Mouse (Mus musculus) hematopoietic stem cell, adult 5-6 weeks (primary cell): Measurements from ENCODE around the gene Ntn3. TPM values are rescaled to one million over a fixed set of nuclear protein-coding genes. Genes with fewer than 3 reads are reported as not detected.

ENCODE experiments used
- ATAC-seq, 2 experiments: fragments of 125-278 bp in 1 of 2; replicated peaks in 1 of 2; 2 replicates each; pipeline ENCODE4 v1.8.0; 2016 to 2017; ENCODE audit warnings: inconsistent platforms in 2 of 2, mild to moderate bottlenecking in 2 of 2, moderate number of reproducible peaks in 2 of 2, low read depth in 1 of 2, moderate TSS enrichment in 1 of 2; ENCODE audit not compliant: low FRiP score in 2 of 2, poor library complexity in 2 of 2, severe bottlenecking in 2 of 2, insufficient read depth in 1 of 2, low TSS enrichment in 1 of 2
- total RNA-seq: library from RNA; stranded (forward); fragments of 172-1452, 232-1000 nt; gene quantifications from 2 replicates; pipeline ENCODE4 v1.2.3, GENCODE M21; 2017

The Ntn3 gene
- total RNA-seq, 1 experiment from 2014 or later = 0.20 TPM

DNA sequence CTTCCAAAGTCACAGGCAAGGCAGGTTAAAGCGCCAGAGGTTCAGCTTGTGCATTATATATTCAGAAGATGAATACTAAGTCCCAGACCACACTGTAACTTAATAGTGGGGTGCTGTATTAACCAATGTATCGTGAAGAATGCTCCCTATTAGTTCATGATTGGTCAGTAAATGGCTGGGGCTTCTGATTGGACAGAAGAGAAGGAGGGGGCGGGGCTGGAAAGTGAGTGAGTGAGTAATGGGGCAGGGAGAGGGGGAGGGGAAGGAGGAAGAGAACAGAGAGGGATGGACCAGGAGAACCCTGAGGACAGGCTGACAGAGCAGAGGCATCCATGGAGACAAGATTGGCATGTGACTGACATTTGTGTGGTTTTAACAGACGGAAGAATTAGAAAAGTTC, 7.5 kb upstream of the Ntn3 start:
- no peak for ATAC-seq

DNA sequence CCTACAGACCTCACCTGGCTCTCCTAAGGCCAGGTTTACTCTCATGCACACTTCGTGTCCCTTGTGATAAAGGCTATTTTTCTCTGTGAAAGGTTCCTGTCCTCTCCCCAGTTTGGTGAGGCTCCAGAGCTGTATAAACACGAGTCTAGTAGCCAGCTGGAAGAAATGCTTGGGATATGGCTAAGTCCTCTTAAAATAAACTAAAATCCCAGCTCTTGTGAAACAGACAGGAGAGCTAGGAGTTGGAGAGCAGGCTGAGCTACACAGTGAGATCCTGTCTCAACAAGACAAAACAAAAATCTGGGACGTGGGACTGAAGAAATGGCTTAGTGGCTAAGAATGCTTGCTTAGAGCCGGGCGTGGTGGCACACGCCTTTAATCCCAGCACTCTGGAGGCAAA, 3.9 kb upstream of the Ntn3 start:
- no peak for ATAC-seq

DNA sequence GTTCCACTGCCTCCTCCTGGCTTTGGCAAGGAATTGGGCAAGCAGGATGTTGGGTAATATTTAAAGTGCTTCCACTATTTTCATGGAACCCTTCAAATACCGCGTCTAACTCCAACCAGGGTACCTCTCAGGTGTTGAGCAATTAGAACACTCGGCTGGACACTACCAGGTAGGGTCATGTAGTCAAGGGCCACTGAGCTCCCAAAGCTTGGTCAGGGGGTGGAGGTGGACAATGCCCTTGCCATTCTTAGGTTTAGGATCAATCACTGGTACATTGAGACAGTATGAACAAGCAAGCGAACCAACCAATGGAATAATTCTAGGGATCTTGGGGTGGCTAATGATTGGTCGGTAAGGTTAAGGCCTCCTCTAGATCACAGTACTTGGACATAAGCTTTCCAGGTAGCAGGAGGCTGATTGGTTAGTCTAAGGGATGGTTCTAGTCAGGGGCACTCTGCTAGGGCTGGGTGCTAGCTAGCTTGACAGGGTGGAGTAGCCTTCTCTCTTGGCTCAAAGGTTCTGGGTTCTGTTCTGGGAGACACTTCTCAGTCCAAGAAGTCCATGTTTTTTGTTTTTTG, 3.2 kb upstream of the Ntn3 start:
- no peak for ATAC-seq

DNA sequence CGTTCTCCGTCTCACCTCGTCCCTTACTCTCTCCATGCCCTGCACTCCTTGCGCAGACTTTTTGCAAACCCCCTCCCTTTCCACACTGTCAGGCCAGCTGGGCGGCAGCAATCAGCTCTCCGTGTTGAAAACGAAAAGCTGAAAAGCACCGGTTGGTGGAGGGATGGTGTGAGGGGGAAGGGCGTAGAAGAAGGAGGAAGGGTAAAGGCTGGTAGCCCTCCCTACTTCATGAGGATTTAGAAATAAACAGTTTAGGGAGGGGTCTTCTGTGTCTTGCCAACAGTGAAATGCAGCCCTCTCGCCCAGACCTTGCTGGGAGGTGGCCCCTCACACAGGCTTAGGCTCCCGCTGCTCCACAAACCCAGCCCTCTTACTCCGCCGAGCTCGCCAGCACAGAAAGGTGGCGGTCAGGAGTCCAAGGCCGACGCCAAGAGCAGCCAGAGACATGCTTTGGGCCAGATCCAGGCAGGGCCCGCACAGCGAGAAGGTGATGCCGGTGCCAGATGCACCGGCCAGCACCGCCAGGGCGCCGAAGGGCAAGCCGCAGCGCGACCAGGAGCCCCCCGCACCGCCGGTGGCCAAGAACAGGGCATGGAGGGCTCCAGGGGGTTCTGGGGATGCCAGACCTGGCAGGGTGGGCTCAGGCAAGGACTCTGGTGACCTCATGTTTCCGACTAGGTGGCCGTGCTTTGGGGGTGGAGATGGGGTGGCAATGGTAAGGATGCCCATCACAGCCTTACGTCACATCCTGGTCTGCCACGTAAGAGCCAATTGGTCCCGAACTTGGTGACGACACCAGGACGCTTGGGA, 2.5 kb upstream of the Ntn3 start:
- ATAC-seq = peak; percentile 42 to 70; a peak in 3 of 4 replicates

DNA sequence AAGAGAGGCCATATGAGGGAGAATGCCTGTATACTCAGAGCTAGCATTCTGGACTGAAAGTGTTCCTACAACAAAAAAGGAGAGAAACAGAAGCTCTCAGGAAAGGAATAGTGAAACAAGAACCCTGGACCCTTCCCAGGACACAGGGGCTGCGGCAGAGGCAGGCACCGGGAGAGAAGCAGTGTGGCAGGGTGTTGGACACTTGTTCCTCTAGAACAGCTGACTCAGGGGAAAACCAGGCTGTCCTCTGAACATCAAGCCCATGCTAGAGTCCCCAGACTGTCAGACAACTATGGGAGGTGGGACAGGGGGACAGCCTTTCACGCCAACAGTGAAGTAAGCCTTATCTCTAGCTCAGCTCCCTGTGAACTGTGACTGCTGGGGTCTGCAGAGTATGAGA, 1.3 kb upstream of the Ntn3 start:
- no peak for ATAC-seq

DNA sequence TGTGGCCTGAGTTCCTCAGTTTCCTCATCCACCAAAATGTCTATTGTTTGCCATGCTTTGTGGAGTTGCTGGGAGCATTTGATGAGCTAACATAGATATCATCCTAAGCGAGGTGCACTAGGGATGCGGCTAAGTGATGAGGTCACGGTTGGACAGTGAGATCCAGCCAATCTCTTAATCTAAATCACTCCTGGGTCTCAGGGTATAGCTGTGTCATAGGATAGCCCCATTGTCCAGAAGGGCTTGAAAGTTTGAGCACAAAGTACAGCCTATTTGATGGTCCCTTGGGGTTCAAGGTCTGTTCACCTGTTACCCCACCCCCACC, 547 bp upstream of the Ntn3 start:
- ATAC-seq = no peak

DNA sequence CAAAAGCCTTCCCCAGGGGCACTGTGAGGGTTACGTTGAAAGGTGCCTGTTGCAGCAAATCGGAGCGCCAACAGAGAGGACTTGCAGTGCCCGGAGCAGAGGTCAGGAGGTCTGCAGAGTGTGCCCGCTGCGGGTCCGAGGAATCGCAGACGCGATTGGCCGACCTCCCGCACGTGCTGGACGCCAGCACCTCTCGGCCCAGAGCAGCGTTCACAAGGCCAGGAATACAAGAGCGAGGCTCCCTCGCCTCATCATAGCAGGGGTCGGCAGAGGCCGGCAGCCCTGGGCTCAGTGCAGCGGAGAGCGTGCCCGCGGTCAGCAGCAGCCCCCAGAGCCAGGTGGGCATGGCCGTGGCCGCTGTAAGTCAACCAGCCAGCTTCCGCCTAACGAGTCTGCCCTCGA, 689 bp downstream of the Ntn3 start:
- no peak for ATAC-seq

DNA sequence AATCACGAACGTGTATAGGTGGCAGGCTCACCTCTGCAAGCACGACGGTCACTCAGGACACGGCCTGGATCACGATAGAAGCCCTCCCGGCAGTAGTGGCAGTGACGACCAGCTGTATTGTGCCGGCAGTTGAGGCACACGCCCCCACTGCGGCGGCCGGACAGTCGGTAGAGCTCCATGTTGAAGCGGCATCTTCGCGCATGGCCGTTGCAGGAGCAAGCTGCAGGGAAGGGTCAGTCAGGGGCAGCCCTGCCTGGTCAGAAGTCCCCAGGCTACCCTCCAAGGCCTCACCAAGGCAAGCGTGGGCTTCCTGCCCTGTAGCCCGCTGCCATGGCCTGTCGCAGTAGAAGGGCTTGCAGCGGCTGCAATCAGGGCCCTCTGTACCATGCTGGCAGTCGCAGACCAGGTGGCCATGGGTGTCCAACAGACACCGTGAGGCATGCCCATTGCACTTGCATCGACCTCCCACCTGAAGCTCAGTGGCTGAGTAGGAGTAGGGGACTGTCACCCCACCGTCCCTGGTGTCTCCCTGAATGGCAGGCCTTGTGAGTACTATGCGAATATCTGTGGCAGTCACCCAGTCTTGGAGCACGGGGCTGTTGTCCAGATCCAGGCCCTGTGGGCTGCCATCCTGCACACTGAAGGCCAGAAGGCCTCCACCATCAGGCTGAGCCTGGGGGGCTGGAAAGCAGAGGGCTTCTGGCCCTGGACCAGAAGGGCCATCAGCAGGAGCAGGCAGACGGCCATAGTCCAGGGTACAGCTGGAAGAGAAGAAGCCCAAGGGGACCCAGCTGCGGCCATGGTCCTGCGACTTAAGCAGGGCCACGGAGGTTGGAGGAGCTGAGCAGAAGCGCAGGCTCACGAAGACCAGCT, 1.3 kb downstream of the Ntn3 start:
- ATAC-seq = no peak

DNA sequence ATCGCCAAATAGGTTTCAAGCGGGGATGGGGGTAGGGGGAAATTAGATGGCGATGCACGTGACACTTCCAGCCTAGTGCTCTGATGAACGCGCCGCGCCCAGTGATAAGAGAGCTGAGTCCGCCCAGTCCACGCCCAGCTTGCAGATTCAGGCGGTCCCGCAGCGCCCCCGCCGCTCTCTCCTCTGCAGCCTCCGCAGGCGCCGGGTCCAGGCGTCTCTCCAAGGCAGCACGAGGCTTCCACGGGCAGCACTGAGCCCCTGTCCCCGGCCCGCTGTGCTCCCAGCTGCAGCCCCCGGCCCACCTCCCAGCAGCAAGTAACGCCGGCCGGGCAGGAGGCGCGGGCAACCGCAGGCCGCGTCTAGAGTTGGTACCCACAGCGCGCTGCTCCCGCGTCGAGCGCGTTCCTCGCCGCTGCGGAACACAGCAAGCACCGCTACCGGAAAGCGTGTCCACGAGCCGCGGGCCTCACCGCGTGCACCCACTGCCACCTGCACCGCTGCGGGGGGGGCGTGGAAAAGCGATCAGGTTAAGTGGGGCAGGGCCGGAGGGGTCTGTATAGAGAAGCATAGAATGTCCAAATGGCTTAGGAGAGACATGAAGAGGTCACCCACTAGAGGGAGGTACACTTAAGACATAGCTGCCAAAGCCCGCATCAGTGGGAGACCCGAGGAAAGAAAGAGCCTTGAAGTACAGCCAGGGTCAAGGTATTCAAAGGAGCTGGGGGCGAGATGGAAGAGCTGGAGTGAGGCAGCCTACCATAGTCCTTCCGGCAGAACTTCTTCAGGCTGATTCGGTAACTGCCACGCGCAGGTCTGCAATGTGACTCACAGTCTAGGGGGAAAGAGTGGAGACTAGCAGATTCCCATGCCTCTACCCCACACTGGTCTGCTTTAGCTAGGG, 2.6 kb downstream of the Ntn3 start:
- ATAC-seq = 0 out of 4 replicates have a peak, but pooled peaks of 1 of the 2 experiments have one; percentile 20

DNA sequence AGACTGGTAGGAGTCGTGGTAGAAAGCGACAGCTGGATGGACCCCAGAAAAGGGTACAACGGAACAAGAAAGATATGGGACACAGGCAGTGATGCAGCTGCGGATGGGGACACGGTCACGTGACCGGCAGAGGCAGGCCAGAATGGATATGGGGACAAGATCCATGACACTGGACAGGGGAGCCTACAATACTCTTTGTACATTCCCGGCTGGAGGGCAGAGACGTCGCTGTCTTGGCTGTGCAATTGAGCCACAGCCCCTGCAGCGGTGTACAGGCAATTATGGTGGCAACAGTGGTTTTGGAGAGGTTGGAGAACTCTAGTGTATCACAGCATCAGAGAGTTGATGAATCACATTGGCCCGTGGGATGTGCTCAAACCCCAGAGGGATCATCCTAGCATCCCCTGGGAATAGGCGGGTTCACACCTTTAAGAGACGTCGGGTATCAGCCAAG, 3.4 kb downstream of the Ntn3 start:
- ATAC-seq = 0 out of 4 replicates have a peak, but pooled peaks of 1 of the 2 experiments have one; percentile 0

DNA sequence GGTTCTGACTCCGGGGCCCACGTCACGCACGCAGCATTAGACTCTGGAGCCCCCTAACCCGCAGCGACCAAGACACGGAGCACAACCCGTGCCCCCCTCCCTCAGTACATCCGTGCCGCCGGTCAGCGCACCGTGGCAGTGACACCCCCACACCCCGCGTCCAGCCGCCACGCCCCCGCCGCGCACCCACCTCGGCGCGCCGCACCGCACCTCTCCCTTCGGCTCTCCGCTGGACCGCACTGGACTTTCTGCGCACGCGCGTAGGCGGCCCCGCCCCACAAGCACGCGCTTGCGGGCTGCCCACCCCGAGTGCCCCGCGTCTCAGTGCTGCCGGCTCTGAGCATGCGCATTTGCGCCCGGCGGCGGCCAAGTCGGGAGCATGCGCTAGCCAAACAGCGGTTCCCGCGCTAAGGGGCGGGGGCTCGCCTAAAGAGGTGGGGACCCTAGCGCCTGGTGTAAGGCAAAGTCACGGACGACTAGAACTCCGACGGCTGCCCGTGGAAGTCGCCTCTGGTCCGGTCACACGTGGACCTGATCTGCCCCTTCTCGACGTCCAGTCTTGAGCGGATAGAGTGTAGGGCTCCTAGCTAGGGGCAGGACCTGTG, 3.9 kb downstream of the Ntn3 start, which contains the start of gene Tbc1d24:
Gene Tbc1d24 (minus strand): TSS at position 279 of the 605 bp plus-strand sequence.
- peak; percentile 47 for ATAC-seq

DNA sequence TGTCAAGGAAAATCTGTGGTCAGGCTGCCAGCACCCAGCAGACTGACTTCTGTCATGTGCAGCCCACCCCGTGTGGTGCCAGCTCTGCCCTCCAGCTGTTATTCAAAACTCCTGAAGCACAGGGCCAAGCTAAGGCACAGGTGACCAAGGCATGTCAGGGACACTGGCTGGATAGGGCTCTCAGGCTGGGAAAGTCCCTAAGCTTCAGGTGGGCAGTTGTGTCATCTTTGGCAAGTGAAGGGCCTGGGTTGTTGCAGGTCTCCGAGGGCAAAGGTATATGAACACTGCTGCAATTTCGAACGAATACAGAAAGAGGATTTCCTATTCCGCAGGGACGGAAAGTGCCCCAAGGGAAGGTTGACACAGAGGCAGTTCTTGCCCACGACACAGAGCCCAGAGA, 4.5 kb downstream of the Ntn3 start:
- no peak for ATAC-seq

DNA sequence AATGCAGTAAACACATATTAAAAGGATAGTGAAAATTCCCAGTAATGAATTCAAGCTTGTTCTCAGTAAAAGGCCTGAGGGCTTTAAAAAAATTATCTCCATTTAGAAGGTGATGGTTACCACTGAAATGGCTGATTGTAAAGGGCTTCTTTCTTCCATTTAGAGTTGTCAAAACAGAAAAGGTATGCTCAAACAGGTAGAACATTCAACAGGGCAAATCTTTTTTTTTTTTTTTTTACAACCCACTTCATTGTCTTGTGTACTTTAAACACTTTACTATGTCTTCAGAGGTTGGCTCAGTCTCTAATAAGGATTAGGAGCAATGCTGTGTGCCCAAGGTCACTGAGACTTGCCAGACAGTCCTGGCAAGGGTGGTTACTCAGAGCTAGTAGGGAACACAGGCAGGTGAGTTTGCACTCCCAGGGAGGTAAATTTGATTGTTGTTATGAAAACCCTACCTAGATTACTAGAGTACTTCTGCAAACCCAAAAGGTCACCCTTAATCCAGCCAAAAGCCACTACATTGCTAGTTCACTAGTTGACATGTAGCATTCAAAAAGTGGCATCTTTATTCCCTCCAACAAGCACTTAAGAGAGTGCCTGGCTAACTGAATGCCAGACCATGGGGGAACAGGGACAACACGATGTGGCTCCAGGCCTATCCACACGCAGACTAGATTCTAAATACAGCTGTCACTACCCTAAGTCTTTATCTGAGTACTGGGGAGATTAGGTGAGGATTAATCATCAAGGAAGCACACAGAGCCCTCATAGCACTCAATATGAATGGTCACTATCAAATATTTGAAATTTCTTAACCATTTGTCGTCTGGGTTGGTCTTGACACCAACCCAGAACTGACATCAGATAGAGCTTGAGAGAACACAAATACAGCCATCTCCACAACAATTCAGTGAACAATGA, 5.5 kb downstream of the Ntn3 start:
- no peak for ATAC-seq

DNA sequence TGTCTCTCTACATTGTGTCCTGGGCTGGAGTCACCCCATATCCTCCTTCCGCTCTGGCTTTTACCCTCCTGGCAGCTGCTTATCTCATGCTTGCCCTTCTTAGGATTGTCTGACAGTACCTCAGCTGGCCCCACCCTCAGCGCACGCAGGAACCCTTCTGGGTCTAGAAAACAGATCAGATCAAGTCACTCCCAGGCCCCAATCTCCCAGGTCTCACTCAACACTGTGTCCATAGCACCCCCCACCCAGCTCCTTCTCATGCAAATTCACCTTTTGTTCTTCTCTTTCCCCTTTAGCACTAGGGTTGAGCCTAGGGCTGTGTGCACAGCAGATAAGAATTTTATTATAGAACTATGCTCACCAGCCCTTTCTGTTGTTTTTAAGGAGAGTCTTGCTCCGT, 6.3 kb downstream of the Ntn3 start:
- ATAC-seq = no peak

DNA sequence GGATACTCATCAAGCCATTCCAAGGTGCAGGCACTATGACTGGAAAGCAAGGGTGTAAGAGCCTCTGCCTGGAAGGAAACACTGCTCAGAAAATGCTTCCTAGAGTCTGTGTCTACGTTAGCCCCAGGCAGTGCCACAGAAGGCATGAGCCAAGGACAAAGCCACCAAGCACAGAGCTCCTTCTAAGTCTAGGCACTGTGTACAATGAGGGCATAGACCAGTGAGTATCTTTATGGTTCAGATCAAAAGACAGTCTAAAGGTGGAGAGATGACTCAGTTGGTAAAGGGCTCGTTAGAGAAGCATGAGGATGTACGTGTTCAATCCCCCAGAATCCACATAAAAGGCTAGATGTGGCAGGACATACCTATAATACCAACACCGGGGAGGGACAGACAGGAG, 8.2 kb downstream of the Ntn3 start:
- ATAC-seq = no peak

DNA sequence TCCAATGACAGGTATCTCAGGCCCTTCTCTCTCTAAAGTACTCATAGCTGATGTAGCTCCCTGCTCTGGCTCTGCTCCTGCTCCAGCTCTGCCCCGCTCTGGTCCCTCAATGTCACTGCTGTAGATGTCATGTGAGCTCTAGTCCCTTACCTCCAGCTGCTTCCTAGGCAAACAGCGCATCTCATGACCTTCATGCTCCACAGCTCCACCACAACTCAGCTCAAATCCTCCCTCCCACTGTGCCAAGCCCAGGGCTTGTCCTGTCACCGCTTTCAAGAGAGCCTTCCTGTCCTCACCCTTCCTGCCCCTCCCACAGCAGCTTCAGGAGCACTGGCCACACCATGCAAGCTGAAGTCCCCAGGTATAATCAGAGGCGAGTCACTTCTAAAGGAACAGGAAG, 9.6 kb downstream of the Ntn3 start:
- ATAC-seq = no peak
